Mouse (Mus musculus): Measurements from ENCODE around the gene Cacna1d. TPM values are rescaled to one million over a fixed set of nuclear protein-coding genes. Genes with fewer than 3 reads are reported as not detected.

The Cacna1d gene
- polyA plus RNA-seq, 1 experiment: not detected

DNA sequence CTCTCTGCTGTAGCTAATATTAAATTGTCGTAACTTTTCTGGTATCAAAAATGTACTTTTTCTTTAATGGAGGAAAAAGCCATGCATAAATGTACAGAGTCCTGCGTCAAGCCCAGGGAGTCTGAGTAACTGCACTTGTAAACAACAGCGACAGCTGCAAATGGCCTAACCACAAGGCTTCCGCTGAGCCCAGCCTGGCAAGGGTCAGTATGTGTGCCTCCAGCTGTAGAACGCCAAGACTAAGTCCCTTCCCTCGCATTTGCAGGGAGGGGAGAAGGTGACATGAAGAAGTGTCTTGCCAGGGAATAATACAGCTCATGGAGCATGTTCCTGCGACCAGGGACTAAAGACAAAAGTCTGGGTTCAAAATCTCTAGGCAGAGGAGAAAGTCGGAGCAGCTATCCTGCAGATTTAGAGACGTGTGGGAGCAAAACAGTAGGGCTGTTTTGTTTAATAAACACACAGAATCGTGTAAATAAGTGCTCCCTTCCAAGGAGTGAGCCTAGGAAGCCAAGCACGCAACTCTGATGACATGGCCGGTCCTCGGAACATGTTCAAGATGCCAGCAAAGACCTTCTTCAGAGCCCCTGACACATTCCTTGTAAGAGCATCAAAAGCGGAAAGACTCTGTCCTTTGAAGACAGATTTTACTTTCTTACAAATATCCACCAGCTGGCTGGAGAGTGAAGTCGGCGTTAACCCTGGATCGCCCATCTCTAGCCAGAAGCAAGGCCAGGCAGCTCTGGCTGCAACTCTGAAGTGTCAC is 160.7 kb downstream of the Cacna1d start:
- peak; percentile 33 for TF ChIP-seq MYOD1 (IDR thresholded peaks at IDR 0.05; ENCODE audit: control insufficient read depth, insufficient read length, low read depth)
- TF ChIP-seq MYOG (IDR thresholded peaks at IDR 0.05; ENCODE audit: control insufficient read depth, extremely low read depth, insufficient read length): no peak
- TF ChIP-seq MAX (IDR thresholded peaks at IDR 0.05): no peak
- TF ChIP-seq CTCF (IDR thresholded peaks at IDR 0.05; ENCODE audit: control insufficient read depth, insufficient read depth, insufficient read length): no peak
- TF ChIP-seq FOSL1 (IDR thresholded peaks at IDR 0.05; ENCODE audit: insufficient read depth, low read length, poor library complexity, severe bottlenecking): no peak
- TF ChIP-seq USF1 (IDR thresholded peaks at IDR 0.05; ENCODE audit: low read depth): no peak
- no peak for TF ChIP-seq CEBPB (IDR thresholded peaks at IDR 0.05; ENCODE audit: low read depth)
- H3K79me2 ChIP-seq (ENCODE audit: control insufficient read depth, insufficient read depth): no peaks in the 10 kb centered on the region
- no peaks in the 10 kb centered on the region for H3K36me3 ChIP-seq (ENCODE audit: control insufficient read depth, insufficient read depth)
- H3K79me3 ChIP-seq (ENCODE audit: low read depth): no peaks in the 10 kb centered on the region
- peaks cover 33% of the 10 kb centered on the region for H3K27me3 ChIP-seq (ENCODE audit: control insufficient read depth, insufficient read depth, insufficient read length)
- H3K4me3 ChIP-seq (ENCODE audit: insufficient read depth, poor library complexity, severe bottlenecking): no peak overlapping the region
- H3ac ChIP-seq (ENCODE audit: control insufficient read depth, insufficient read length, low read depth): no peak overlapping the region

DNA sequence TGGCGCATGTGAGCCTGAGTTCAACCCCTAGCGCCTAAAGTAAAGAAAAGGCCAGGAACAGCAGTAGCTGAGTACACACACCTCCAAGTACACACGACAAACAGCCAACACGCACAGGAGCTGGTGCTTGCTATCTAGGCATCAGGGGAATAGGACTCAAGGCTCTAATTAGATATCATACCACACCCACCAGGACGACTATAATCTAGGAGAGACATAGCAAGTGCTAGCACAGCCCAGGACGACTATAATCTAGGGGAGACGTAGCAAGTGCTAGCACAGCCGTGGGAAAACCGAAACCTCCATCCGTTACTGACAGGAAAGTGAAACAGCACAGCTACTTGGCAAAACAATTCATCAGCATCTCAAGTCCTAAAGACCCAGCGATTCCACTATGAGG is 162.1 kb downstream of the Cacna1d start:
- no peak overlapping the region for H3ac ChIP-seq (ENCODE audit: control insufficient read depth, insufficient read length, low read depth)
- H3K36me3 ChIP-seq (ENCODE audit: control insufficient read depth, insufficient read depth): no peaks in the 10 kb centered on the region
- H3K27me3 ChIP-seq (ENCODE audit: control insufficient read depth, insufficient read depth, insufficient read length): peaks cover 29% of the 10 kb centered on the region
- no peak overlapping the region for H3K4me3 ChIP-seq (ENCODE audit: insufficient read depth, poor library complexity, severe bottlenecking)
- TF ChIP-seq MYOD1 (IDR thresholded peaks at IDR 0.05; ENCODE audit: control insufficient read depth, insufficient read length, low read depth): no peak
- H3K79me3 ChIP-seq (ENCODE audit: low read depth): no peaks in the 10 kb centered on the region
- H3K79me2 ChIP-seq (ENCODE audit: control insufficient read depth, insufficient read depth): no peaks in the 10 kb centered on the region

DNA sequence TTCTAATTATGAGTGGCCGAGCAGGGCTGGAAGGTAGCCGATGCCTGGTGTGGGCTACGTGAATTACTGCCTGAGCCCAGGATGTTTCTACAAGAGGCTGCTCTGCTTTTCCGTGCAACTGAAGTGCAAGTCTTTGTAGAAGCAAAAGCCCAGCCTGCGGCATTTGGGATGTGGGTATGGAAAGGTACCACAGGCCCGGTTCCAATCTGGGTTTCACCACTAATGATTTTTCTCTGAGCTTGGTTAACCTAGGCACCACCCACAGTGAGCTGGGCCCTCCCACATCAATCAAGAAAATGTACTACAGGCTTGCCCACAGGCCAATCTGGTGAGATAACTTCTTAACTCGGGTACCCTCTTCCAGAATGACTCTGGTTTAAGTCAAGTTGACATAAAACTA is 163.8 kb downstream of the Cacna1d start:
- Histone ChIP-seq H3ac (ENCODE audit: control insufficient read depth, insufficient read length, low read depth) (no peak overlapping the region), H3K36me3 (ENCODE audit: control insufficient read depth, insufficient read depth) (no peaks in the 10 kb centered on the region), H3K27me3 (ENCODE audit: control insufficient read depth, insufficient read depth, insufficient read length) (peaks cover 21% of the 10 kb centered on the region), H3K79me2 (ENCODE audit: control insufficient read depth, insufficient read depth) (no peaks in the 10 kb centered on the region), H3K79me3 (ENCODE audit: low read depth) (no peaks in the 10 kb centered on the region), H3K4me3 (ENCODE audit: insufficient read depth, poor library complexity, severe bottlenecking) (no peak overlapping the region)
- TF ChIP-seq MAX (IDR thresholded peaks at IDR 0.05) (no peak), MYOD1 (IDR thresholded peaks at IDR 0.05; ENCODE audit: control insufficient read depth, insufficient read length, low read depth) (no peak), USF1 (IDR thresholded peaks at IDR 0.05; ENCODE audit: low read depth) (no peak), CEBPB (IDR thresholded peaks at IDR 0.05; ENCODE audit: low read depth) (no peak), FOSL1 (IDR thresholded peaks at IDR 0.05; ENCODE audit: insufficient read depth, low read length, poor library complexity, severe bottlenecking) (no peak), MYOG (IDR thresholded peaks at IDR 0.05; ENCODE audit: control insufficient read depth, extremely low read depth, insufficient read length) (no peak), CTCF (IDR thresholded peaks at IDR 0.05; ENCODE audit: control insufficient read depth, insufficient read depth, insufficient read length) (no peak)

DNA sequence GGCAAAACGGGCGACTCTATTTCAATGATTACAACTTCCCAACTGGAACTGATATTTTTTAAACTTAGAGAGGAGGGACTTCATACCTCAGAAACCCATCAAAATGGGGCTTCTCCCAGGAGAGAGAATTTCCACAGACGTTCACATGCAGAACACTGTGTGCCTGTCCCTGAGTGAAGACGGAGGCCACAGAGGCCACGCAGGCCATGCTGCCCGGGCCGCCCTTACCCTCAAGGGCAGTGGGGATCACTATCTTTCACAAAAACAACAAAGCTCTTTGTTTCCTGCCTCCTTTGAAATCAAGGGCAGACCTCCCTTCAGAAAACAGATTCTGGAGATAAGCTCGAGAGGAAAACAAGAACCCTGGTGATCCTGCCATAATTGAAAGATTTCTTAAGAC is 164.2 kb downstream of the Cacna1d start:
- Histone ChIP-seq H3K79me2 (ENCODE audit: control insufficient read depth, insufficient read depth) (no peaks in the 10 kb centered on the region), H3K27me3 (ENCODE audit: control insufficient read depth, insufficient read depth, insufficient read length) (peaks cover 20% of the 10 kb centered on the region), H3K36me3 (ENCODE audit: control insufficient read depth, insufficient read depth) (no peaks in the 10 kb centered on the region), H3ac (ENCODE audit: control insufficient read depth, insufficient read length, low read depth) (no peak overlapping the region), H3K79me3 (ENCODE audit: low read depth) (no peaks in the 10 kb centered on the region), H3K4me3 (ENCODE audit: insufficient read depth, poor library complexity, severe bottlenecking) (no peak overlapping the region)
- TF ChIP-seq FOSL1 (IDR thresholded peaks at IDR 0.05; ENCODE audit: insufficient read depth, low read length, poor library complexity, severe bottlenecking) (no peak), USF1 (IDR thresholded peaks at IDR 0.05; ENCODE audit: low read depth) (no peak), MAX (IDR thresholded peaks at IDR 0.05) (no peak), CTCF (IDR thresholded peaks at IDR 0.05; ENCODE audit: control insufficient read depth, insufficient read depth, insufficient read length) (no peak), MYOD1 (IDR thresholded peaks at IDR 0.05; ENCODE audit: control insufficient read depth, insufficient read length, low read depth) (no peak), CEBPB (IDR thresholded peaks at IDR 0.05; ENCODE audit: low read depth) (no peak), MYOG (IDR thresholded peaks at IDR 0.05; ENCODE audit: control insufficient read depth, extremely low read depth, insufficient read length) (no peak)

DNA sequence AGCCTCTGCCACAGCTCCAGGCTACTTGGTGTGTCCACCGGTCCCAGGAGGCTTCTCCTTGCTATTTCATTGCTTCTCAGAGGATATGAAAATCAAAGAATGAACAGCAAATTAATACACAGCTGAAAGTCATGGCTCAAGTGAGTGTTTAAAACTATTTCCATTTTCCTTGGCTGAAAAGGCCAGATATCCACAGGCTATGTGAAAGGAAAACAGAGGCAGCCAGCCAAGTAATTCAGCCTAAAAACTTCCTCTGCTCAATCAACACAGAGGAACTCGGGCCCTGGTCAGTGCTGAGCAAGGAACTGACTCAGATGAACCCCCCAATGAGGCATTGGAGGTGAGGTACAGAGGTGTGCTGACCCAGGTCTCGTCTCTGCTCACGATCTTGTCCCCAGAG is 165.0 kb downstream of the Cacna1d start:
- Histone ChIP-seq H3K79me2 (ENCODE audit: control insufficient read depth, insufficient read depth) (no peaks in the 10 kb centered on the region), H3K4me3 (ENCODE audit: insufficient read depth, poor library complexity, severe bottlenecking) (no peak overlapping the region), H3K36me3 (ENCODE audit: control insufficient read depth, insufficient read depth) (no peaks in the 10 kb centered on the region), H3K27me3 (ENCODE audit: control insufficient read depth, insufficient read depth, insufficient read length) (peaks cover 20% of the 10 kb centered on the region), H3K79me3 (ENCODE audit: low read depth) (no peaks in the 10 kb centered on the region), H3ac (ENCODE audit: control insufficient read depth, insufficient read length, low read depth) (no peak overlapping the region)
- TF ChIP-seq MYOD1 (IDR thresholded peaks at IDR 0.05; ENCODE audit: control insufficient read depth, insufficient read length, low read depth) (no peak), USF1 (IDR thresholded peaks at IDR 0.05; ENCODE audit: low read depth) (no peak), MAX (IDR thresholded peaks at IDR 0.05) (no peak), CEBPB (IDR thresholded peaks at IDR 0.05; ENCODE audit: low read depth) (no peak), CTCF (IDR thresholded peaks at IDR 0.05; ENCODE audit: control insufficient read depth, insufficient read depth, insufficient read length) (no peak), FOSL1 (IDR thresholded peaks at IDR 0.05; ENCODE audit: insufficient read depth, low read length, poor library complexity, severe bottlenecking) (no peak), MYOG (IDR thresholded peaks at IDR 0.05; ENCODE audit: control insufficient read depth, extremely low read depth, insufficient read length) (no peak)

DNA sequence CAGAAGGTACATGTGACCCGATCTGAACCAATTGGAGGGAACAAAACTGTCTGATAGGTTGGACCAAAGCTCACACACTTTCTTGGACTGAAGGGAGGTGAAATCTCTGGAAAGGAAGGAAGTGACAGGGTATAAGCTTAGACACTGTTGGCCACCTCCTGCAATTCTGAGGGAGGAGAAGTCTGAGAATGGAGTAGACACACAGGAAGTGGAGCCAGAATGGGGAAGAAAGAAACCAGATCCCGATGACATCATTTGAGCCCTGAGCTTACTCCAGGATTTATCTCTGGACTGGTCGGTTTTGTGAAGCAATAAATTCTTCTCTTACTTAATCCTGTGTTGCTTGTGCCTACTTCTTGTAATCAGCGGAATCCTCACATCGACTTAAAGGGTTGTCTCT is 166.3 kb downstream of the Cacna1d start:
- no peaks in the 10 kb centered on the region for H3K36me3 ChIP-seq (ENCODE audit: control insufficient read depth, insufficient read depth)
- no peak overlapping the region for H3ac ChIP-seq (ENCODE audit: control insufficient read depth, insufficient read length, low read depth)
- peaks cover 12% of the 10 kb centered on the region for H3K27me3 ChIP-seq (ENCODE audit: control insufficient read depth, insufficient read depth, insufficient read length)
- no peaks in the 10 kb centered on the region for H3K79me2 ChIP-seq (ENCODE audit: control insufficient read depth, insufficient read depth)
- H3K4me3 ChIP-seq (ENCODE audit: insufficient read depth, poor library complexity, severe bottlenecking): no peak overlapping the region
- no peak for TF ChIP-seq MYOD1 (IDR thresholded peaks at IDR 0.05; ENCODE audit: control insufficient read depth, insufficient read length, low read depth)
- TF ChIP-seq CEBPB (IDR thresholded peaks at IDR 0.05; ENCODE audit: low read depth): no peak
- TF ChIP-seq MAX (IDR thresholded peaks at IDR 0.05): no peak
- no peak for TF ChIP-seq FOSL1 (IDR thresholded peaks at IDR 0.05; ENCODE audit: insufficient read depth, low read length, poor library complexity, severe bottlenecking)
- TF ChIP-seq MYOG (IDR thresholded peaks at IDR 0.05; ENCODE audit: control insufficient read depth, extremely low read depth, insufficient read length): no peak
- no peak for TF ChIP-seq CTCF (IDR thresholded peaks at IDR 0.05; ENCODE audit: control insufficient read depth, insufficient read depth, insufficient read length)
- no peak for TF ChIP-seq USF1 (IDR thresholded peaks at IDR 0.05; ENCODE audit: low read depth)
- no peaks in the 10 kb centered on the region for H3K79me3 ChIP-seq (ENCODE audit: low read depth)
